Mouse (Mus musculus) kidney, postnatal 36 days (tissue): ENCODE data around the gene Tmem88.

Experiments used
- DNase-seq, 2 experiments: peaks; one replicate each; pipeline ENCODE4 v3.0.0; 2021 to 2022; ENCODE audit warnings: mixed read lengths in 2 of 2

Tmem88 gene

DNA sequence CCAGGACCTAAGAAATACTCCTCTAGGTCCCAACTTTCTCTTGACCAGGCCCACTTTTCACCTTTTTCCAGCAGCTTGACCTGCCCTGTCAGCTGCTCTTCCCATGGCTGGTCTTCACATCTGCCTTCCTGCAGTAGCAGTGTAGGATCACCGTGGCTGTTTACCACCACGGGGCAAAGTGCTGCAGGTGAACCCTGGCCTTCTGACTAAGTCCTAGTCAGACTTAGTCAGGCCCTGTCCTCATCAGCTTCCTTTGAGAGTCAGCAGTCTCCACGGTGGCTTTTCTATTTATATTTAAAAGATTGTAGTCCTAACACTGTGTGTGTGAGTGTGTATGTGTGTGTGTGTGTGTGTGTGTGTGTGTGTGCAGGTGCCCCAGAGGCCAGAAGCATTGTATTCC, 20.3 kb downstream of the Tmem88 start:
- DNase-seq = peak; percentile 74 to 88

DNA sequence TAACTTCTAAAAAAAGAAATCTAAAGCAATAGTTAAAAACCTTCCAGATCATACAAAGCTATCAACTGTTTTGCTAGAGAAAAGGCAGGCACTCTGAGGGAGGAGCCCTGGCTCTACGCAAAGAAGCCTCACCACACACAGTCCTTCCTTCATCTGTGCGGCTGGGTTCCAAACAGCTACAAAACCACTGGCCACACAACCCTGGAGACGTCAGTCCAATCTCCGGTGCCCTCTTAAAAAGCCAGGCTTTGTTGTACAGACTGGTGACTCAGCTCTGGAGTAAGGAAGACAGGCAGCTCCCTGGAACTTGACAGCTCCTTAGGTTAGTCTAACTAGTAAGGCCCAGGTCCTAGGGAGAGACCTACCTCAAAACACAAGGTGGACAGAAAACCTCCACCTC, 22.4 kb downstream of the Tmem88 start:
- DNase-seq = no peak

- DNase-seq = no peak
Observed at GRCm38 (mm10) chr11:69373223-69373965, 24.6 kb downstream of the Tmem88 start.

DNA sequence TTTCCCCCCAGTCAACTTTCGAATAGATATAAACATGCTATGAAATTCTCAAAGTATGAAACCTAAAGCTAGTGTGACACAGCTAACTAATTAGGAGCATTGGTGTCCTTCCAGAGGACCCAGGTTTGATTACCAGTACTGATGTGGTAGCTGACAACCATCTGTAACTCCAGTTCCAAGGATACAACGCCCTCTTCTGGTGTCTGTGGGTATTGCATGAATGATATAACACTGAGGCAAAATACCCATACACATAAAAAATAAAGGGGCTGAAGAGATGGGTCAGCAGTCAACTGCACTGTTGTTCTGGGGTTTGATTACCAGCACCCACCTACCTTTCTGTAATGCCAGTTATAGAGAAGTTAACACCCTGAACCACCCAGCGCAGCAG, 25.3 kb downstream of the Tmem88 start:
- DNase-seq = peak in 1 of 2 experiments; percentile 43

- DNase-seq = peak; percentile 44 to 50
Observed at GRCm38 (mm10) chr11:69372056-69372779, 25.8 kb downstream of the Tmem88 start.

- no peak for DNase-seq
Observed at GRCm38 (mm10) chr11:69371601-69372000, 26.4 kb downstream of the Tmem88 start.

GRCm38 (mm10) chr11:69370817-69371215, 27.2 kb downstream of the Tmem88 start:
- DNase-seq = no peak

DNA sequence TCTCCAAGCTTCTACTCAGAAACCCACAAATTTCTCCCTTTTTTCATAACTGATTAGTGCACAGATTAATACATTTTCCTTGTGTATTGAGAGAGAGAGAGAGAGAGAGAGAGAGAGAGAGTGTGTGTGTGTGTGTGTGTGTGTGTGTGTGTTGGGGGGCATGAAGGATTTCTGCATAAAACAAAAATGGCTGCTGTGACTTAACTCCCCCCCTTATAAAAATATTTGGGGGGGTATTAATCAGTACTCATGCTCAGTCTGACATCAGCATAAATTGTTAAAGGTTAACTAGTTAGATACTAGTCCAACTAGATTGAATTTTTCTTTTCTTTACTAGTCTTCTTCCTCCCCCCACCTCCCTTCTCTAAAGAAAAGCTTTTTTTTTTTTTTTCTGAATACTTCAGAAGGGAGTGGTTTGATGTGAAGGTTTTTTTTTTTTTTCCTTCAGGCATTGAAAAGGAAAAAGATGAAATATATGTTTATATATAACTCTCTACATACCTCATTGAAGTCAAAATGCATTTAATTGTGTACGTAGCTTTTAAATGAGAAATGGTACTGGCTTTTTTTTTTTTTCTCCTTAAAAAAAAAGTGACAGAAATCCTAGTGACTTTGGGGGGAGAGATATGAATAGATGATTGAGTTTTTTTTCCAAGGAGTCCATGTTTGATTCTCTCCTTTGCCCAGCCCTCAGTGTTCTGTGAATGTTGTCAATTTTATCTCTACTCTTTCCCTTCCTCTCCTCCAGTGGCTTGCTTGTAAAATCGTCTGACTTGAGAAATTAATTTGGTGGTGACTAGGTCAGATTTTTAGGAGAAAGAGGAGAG, 27.8 kb downstream of the Tmem88 start:
- DNase-seq = no peak

GRCm38 (mm10) chr11:69369215-69369989, 28.6 kb downstream of the Tmem88 start, which contains the start of gene Chd3:
Gene Chd3 (minus strand): TSS chr11:69369406.
- DNase-seq = no peak

- peak; percentile 38 to 77 for DNase-seq
Observed at GRCm38 (mm10) chr11:69368356-69369214, 29.4 kb downstream of the Tmem88 start.

DNA sequence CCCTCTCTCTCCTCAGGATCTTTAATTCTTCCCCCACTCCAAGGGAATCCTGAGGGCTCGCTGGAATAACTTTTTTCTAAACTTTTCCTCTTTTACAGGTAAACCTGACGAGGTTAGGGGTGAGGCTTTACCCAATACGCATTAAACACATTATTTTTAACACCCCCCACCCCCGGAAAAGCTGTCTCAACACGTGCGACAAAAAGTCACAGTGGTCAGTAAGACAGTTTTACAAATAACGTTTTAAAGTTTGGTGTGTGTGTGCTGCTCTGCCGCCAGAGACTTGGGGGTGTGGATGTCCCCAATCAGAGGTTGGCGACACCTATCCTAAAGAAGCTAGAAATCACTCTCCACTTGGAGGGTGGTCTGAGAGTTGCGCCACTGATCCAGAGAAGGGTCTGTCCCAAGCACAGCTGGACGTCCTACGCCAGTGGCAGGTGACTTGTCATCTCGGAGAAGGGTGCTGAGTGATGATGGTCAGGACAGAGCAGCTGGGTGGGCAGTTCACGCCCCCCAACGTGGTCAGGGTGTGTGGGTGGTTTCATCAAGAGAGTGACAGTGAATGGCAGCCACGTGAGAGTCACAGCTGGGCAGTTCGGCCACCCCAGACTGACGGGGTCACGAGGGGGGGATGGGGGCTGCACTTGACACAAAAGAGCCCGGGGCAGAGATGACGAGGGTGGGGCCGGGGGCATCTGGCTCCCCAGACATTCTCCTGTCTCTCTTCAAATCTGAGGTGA, 30.2 kb downstream of the Tmem88 start:
- peak; percentile 45 to 69 for DNase-seq

- DNase-seq = peak in 1 of 2 experiments; percentile 35
Observed at GRCm38 (mm10) chr11:69366855-69367615, 31.0 kb downstream of the Tmem88 start.

DNA sequence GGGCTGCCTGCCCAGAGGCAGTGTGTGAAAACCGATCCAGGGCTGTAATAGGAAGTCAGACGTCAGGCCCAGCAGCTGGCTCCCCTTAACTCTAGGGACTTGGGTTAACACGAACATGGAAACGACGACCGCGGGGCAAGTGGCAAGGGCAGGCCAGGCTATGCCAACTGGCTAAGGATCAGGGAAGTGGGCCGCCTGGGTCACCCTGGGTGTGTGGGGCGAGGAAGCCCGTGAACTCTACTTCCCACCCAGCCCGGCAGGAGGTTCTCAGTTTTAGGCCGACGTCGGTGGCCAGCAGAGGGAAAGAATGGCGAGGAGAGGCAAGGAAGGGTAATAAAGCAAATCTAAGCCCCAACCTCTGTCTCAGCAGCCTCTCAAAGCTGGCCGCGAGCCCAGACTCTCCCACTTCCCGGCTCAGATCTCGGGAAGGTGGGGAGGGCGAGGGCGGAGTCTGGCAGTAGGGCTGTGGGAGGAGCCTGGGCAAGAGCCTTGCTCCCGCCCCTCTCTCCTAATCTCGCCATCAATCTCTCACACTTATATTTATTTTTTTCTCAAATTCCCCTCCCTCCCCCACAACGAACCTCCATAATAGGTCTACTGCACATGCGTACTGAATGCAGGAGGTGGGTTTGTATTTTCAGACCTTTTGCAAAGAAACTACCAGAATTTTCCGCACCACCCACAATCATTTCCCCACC, 31.7 kb downstream of the Tmem88 start:
- peak; percentile 98 to 99 for DNase-seq

DNA sequence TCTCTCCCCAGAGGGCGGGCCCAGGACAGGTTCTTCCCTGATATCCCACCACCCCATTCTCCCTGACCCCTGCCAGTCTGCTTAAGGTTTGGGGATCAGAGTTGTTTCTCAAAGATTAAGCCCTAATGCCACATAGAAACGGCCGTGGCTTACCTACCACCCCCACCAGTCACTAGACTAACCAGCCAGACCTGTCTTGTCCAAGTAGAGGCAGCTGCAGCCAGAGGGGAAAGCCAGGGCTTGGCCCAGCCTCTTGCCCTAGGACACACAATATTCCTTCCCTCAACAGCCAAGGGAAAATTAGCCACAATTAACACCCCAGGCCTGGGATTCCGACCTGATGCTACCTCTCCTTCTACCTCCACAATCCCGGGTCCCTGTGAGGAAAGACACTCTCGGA, 32.3 kb downstream of the Tmem88 start:
- DNase-seq = no peak

DNA sequence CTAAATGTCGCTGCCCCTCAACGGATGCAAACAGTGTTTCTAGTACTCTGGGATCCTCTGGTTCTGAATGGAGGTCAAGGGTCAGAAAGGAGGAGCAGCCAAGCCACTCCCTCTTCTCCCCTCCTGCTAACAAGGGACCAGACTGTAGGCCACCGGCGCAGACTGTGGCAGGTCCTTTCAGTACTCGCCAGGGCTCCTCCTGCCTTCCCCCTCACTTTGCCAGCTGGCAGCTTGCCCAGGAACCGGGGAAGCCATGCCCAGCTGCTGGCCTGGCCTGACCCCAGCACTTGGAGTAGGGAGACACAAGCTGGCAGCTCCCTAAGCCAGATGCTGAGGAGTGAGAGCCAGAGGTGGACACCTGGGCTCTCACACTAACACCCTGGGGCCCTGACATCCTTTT, 33.1 kb downstream of the Tmem88 start:
- DNase-seq = peak; percentile 98 to 99

DNA sequence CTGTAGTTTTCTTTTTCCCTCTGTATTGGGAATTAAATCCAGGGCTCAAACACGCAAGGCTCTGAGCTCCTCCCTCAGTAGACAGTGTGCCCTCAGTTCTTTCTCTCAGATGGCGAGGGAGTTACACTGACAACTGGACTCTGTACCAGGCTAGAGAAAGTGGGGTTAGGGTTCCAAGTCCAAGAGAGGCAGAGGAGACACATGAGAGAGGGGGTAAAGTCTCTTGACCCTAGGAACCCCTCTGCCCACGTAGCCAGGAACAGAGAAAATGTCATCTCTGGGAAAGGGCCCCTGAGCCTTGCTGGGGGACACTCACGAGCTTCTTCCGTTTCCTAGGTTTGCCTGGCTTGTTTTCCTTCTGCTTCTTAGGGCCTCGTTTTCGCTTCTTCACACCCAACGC, 33.7 kb downstream of the Tmem88 start:
- peak; percentile 62 to 82 for DNase-seq

DNA sequence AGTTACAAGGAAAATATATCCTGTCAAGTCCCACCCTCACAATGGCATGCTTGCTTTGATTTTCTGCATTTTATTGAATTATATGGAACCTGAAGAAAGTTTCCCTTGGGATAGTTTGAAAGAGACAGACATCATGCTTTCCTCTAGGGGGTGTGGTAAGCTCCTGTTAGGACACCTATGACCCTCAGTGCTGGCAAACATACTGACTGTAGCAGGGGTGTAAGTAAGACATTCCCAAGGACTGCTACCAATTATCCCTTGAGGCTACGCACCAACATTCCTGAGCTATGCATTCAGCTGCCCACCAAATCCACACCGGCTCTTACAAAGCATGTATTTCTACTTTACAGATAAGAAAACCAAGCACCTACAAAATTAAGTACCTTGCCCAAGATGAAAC, 35.6 kb downstream of the Tmem88 start:
- peak in 1 of 2 experiments; percentile 20 for DNase-seq

- no peak for DNase-seq
Observed at GRCm38 (mm10) chr11:69362021-69362420, 36.0 kb downstream of the Tmem88 start.

- DNase-seq = no peak
Observed at GRCm38 (mm10) chr11:69357690-69358089, 40.3 kb downstream of the Tmem88 start.
